Comparison of ENCODE assay signal across 9 mouse cellular contexts in the genomic region with DNA sequence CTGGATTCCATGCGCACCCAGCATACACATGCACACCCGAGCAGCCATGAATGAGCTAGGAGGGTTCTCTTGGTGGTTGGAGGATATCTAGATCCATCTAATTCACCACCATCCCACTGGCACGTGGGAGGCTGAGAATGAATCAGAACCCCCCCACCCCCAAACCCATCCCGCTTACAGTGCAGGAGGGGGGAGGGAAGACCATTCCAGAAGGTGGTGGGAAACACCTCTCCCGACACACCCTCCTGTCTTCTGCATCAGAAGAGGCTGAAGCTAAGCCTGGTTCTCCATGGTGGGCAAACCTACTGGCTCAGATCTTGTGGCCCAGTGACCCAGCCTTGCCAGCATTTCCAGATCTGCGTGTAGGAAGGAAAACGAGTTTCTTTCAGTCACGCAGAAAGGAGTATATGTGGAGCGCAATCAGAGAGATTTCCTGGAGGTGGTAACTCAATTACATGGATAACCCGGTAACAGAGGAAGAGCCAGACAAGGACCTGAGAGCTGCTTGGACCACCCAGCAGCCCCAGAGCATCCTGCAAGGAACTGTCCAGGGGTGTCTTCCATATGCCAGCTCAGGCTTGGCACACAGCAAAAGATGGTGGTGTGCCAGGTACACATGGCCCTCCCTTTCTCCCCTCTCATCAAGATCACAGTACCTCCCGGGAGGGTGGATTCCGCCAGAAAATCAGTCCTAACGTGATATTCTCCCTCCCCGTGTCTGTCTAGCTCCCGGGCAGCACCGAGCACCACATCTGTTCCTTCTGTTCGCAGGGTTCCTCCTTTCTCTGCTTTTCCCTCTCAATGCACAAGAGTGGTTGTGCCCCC. TPM values are rescaled to one million over a fixed set of nuclear protein-coding genes. Genes with fewer than 3 reads are reported as not detected.
DNase-seq lines count a peak whose midpoint lies in the region; ATAC-seq and TF ChIP-seq lines count a peak whose summit lies in the region.
"Had no signal": no experiment of that assay in that cellular context is flagged by ENCODE, and none has a peak within 500 bp of the region (broad histone marks: within the 10 kb centered on the region; RNA-seq: fewer than 3 reads in every experiment).

No protein-coding gene starts in this region.

- TF ChIP-seq CTCF in cortical plate, adult 2 months (IDR thresholded peaks at IDR 0.05; ENCODE audit: extremely low read depth, insufficient read depth, low read length), result no peak

- peak overlapping the region; percentile 99 for H3K4me2 ChIP-seq in liver, embryonic 13.5 days
- no peak overlapping the region for H3K4me2 ChIP-seq in liver, embryonic 12.5 days
- peak overlapping the region; percentile 97 for H3K4me2 ChIP-seq in hindbrain, embryonic 11.5 days (replicated peaks; ENCODE audit: low read depth, low read length)
- peak overlapping the region; percentile 77 for H3K4me2 ChIP-seq in midbrain, embryonic 16.5 days (ENCODE audit: low read length)

- peaks cover 77% of the 10 kb centered on the region for H3K27me3 ChIP-seq in liver, embryonic 13.5 days
- H3K27me3 ChIP-seq in liver, embryonic 12.5 days (replicated peaks), result peaks cover 84% of the 10 kb centered on the region
- H3K27me3 ChIP-seq in hindbrain, embryonic 11.5 days (ENCODE audit: control insufficient read depth, insufficient read depth, low read length), result peaks cover 39% of the 10 kb centered on the region
- no peaks in the 10 kb centered on the region for H3K27me3 ChIP-seq in midbrain, embryonic 16.5 days (ENCODE audit: control insufficient read depth, insufficient read depth, low read depth, low read length)

- no peak for TF ChIP-seq POLR2A in cortical plate, adult 2 months (IDR thresholded peaks at IDR 0.05; ENCODE audit: extremely low read depth, insufficient read depth, low read length)

- H3K9me3 ChIP-seq in liver, embryonic 13.5 days (replicated peaks), result no peaks in the 10 kb centered on the region
- H3K9me3 ChIP-seq in liver, embryonic 12.5 days (replicated peaks), result no peaks in the 10 kb centered on the region
- H3K9me3 ChIP-seq in hindbrain, embryonic 11.5 days (ENCODE audit: control insufficient read depth, low read length), result no peaks in the 10 kb centered on the region
- H3K9me3 ChIP-seq in midbrain, embryonic 16.5 days (replicated peaks; ENCODE audit: control insufficient read depth, low read length, poor library complexity, severe bottlenecking), result no peaks in the 10 kb centered on the region

- H3K9ac ChIP-seq in liver, embryonic 13.5 days, result no peak overlapping the region
- H3K9ac ChIP-seq in liver, embryonic 12.5 days, result no peak overlapping the region
- H3K9ac ChIP-seq in hindbrain, embryonic 11.5 days (ENCODE audit: low read depth, low read length), result peak overlapping the region; percentile 83
- H3K9ac ChIP-seq in midbrain, embryonic 16.5 days (ENCODE audit: low read depth, low read length), result peak overlapping the region; percentile 95

- peaks cover 47% of the 10 kb centered on the region for H3K36me3 ChIP-seq in liver, embryonic 13.5 days
- peaks cover 62% of the 10 kb centered on the region for H3K36me3 ChIP-seq in liver, embryonic 12.5 days
- H3K36me3 ChIP-seq in hindbrain, embryonic 11.5 days (ENCODE audit: control insufficient read depth, insufficient read depth, low read length), result no peaks in the 10 kb centered on the region
- no peaks in the 10 kb centered on the region for H3K36me3 ChIP-seq in midbrain, embryonic 16.5 days (ENCODE audit: control insufficient read depth, insufficient read depth, low read length)

- H3K4me1 ChIP-seq in liver, embryonic 13.5 days (replicated peaks), result peaks cover 66% of the 10 kb centered on the region
- H3K4me1 ChIP-seq in liver, embryonic 12.5 days, result peaks cover 75% of the 10 kb centered on the region
- H3K4me1 ChIP-seq in cortical plate, adult 2 months (ENCODE audit: control insufficient read depth, insufficient read depth, low read length), result peaks cover 5% of the 10 kb centered on the region
- peaks cover 7% of the 10 kb centered on the region; the same call in 1 of the 2 replicates for H3K4me1 ChIP-seq in hindbrain, embryonic 11.5 days (replicated peaks; ENCODE audit: control insufficient read depth, insufficient read depth, low read length)
- peaks cover 37% of the 10 kb centered on the region for H3K4me1 ChIP-seq in midbrain, embryonic 16.5 days (ENCODE audit: control insufficient read depth, insufficient read depth, low read length)

- no peak for ATAC-seq in liver, embryonic 13.5 days (ENCODE audit: low read depth)
- no peak for ATAC-seq in liver, embryonic 12.5 days
- no peak for ATAC-seq in hindbrain, embryonic 11.5 days (ENCODE audit: low FRiP score)
- no peak for ATAC-seq in midbrain, embryonic 16.5 days
- ATAC-seq: Patski had no signal

- H3K4me3 ChIP-seq in liver, embryonic 13.5 days (replicated peaks), result no peak overlapping the region
- H3K4me3 ChIP-seq in liver, embryonic 12.5 days, result no peak overlapping the region
- peak overlapping the region; percentile 84 for H3K4me3 ChIP-seq in cortical plate, adult 2 months (ENCODE audit: insufficient read depth, low read length)
- H3K4me3 ChIP-seq in hindbrain, embryonic 11.5 days (ENCODE audit: low read depth, low read length), result peak overlapping the region; percentile 58
- peak overlapping the region; percentile 90 for H3K4me3 ChIP-seq in midbrain, embryonic 16.5 days (ENCODE audit: low read depth, low read length)

- 79% methylated on average over 17 of the region's 17 CpGs for WGBS in liver, embryonic 13.5 days (ENCODE audit: insufficient replicate concordance)
- WGBS in liver, embryonic 12.5 days (ENCODE audit: insufficient replicate concordance), result 83% methylated on average over 17 of the region's 17 CpGs
- WGBS in hindbrain, embryonic 11.5 days, result 86% methylated on average over 17 of the region's 17 CpGs
- WGBS in midbrain, embryonic 16.5 days, result 54% methylated on average over 17 of the region's 17 CpGs

- no peak overlapping the region for H3K27ac ChIP-seq in liver, embryonic 13.5 days
- no peak overlapping the region for H3K27ac ChIP-seq in liver, embryonic 12.5 days
- H3K27ac ChIP-seq in cortical plate, adult 2 months (ENCODE audit: insufficient read depth, low read length), result peak overlapping the region; percentile 38; the same call in 1 of the 2 replicates
- H3K27ac ChIP-seq in hindbrain, embryonic 11.5 days (ENCODE audit: low read depth, low read length), result peak overlapping the region; percentile 86; the same call in 1 of the 2 replicates
- H3K27ac ChIP-seq in midbrain, embryonic 16.5 days (ENCODE audit: low read length), result peak overlapping the region; percentile 94

- DNase-seq in liver, embryonic 13.5 days, result no peak
- DNase-seq in hindbrain, embryonic 11.5 days (ENCODE audit: low spot score), result no peak
- no peak for DNase-seq in thymus, adult 18-20 months
- no peak for DNase-seq in layer of hippocampus, postnatal 10 days (ENCODE audit: low spot score in 2 of 2)
- no peak for DNase-seq in thymus, postnatal 36 days

RNA-seq across cellular contexts. Expression of a gene that starts 23.1 kb away (rescaled TPM):
- polyA plus RNA-seq in liver, embryonic 13.5 days (2015; fragmentation: Nextera tagmentation; extraction: Ambion mirVana), result 4.5 and 5.7 TPM in 2 replicates
- 7.7 and 8.0 TPM in 2 replicates for polyA plus RNA-seq in liver, embryonic 12.5 days (2016; fragmentation: Nextera tagmentation; extraction: Ambion mirVana)
- 8.6 and 9.1 TPM in 2 replicates for polyA plus RNA-seq in cortical plate, adult 2 months (2012; rRNA removed)
- polyA plus RNA-seq in hindbrain, embryonic 11.5 days (2014; fragmentation: Nextera tagmentation; extraction: Ambion mirVana), result 7.3 and 8.9 TPM in 2 replicates
- 17.7 and 17.9 TPM in 2 replicates for polyA plus RNA-seq in midbrain, embryonic 16.5 days (2015; fragmentation: Nextera tagmentation; extraction: Ambion mirVana)
- total RNA-seq in layer of hippocampus, postnatal 10 days (2021), result 10 to 100 TPM; 23.4 to 25.7 TPM

RNA-seq across cellular contexts. Expression of a gene that starts 53.3 kb away (rescaled TPM):
- not detected in 2 replicates for polyA plus RNA-seq in liver, embryonic 13.5 days (2015; fragmentation: Nextera tagmentation; extraction: Ambion mirVana)
- polyA plus RNA-seq in liver, embryonic 12.5 days (2016; fragmentation: Nextera tagmentation; extraction: Ambion mirVana), result not detected in 2 replicates
- not detected in 2 replicates for polyA plus RNA-seq in cortical plate, adult 2 months (2012; rRNA removed)
- not detected in 2 replicates for polyA plus RNA-seq in hindbrain, embryonic 11.5 days (2014; fragmentation: Nextera tagmentation; extraction: Ambion mirVana)
- polyA plus RNA-seq in midbrain, embryonic 16.5 days (2015; fragmentation: Nextera tagmentation; extraction: Ambion mirVana), result not detected in 2 replicates
- total RNA-seq in layer of hippocampus, postnatal 10 days (2021), result not detected

Comparison
In these comparisons a context has a peak if more than half of its experiments do, and no peak if none do; other contexts are left out.
1. H3K27ac ChIP-seq: peak in cortical plate, adult 2 months (single experiment), hindbrain, embryonic 11.5 days (single experiment) and midbrain, embryonic 16.5 days (single experiment); none in liver, embryonic 13.5 days (single experiment) and liver, embryonic 12.5 days (single experiment).
2. H3K4me3 ChIP-seq: peak in cortical plate, adult 2 months (single experiment), hindbrain, embryonic 11.5 days (single experiment) and midbrain, embryonic 16.5 days (single experiment); none in liver, embryonic 13.5 days (single experiment) and liver, embryonic 12.5 days (single experiment).
3. H3K9ac ChIP-seq: peak in hindbrain, embryonic 11.5 days (single experiment) and midbrain, embryonic 16.5 days (single experiment); none in liver, embryonic 13.5 days (single experiment) and liver, embryonic 12.5 days (single experiment).